Mouse (Mus musculus) limb, embryonic 12.5 days (tissue): ENCODE measurements around the gene Gm20683. TPM values are rescaled to one million over a fixed set of nuclear protein-coding genes. Genes with fewer than 3 reads are reported as not detected.
"Not testable (repeated sequence)": the region's sequence is repeated elsewhere in the genome, so short reads cannot be mapped to it uniquely, and the experiment has no call there.

Experiments
- ATAC-seq: fragments of 200-750 bp; cut with Nextera tagmentation; 2 replicates; pipeline ENCODE4 v1.8.0; 2017; ENCODE audit warnings: low read depth, moderate TSS enrichment; ENCODE audit not compliant: insufficient number of reproducible peaks, insufficient read depth, low FRiP score, low TSS enrichment
- H3K27ac ChIP-seq: fragments of 300-500 bp; sonication (generic); 2 replicates; pipeline ENCODE4 v1.5.1; 2016; ENCODE audit warnings: mild to moderate bottlenecking, moderate library complexity
- H3K27me3 ChIP-seq: fragments of 300-500 bp; sonication (generic); 2 replicates; pipeline ENCODE4 v1.6.1; 2016; ENCODE audit warnings: mild to moderate bottlenecking, moderate library complexity
- H3K36me3 ChIP-seq: fragments of 300-500 bp; sonication (generic); 2 replicates; pipeline ENCODE4 v1.6.1; 2016; ENCODE audit warnings: mild to moderate bottlenecking, moderate library complexity
- H3K4me1 ChIP-seq: fragments of 300-500 bp; sonication (generic); replicated peaks from 2 replicates; pipeline ENCODE4 v1.6.1; 2016
- H3K4me2 ChIP-seq: fragments of 300-500 bp; sonication (generic); 2 replicates; pipeline ENCODE4 v1.6.1; 2016; ENCODE audit warnings: mild to moderate bottlenecking, moderate library complexity
- H3K4me3 ChIP-seq: fragments of 300-500 bp; sonication (generic); replicated peaks from 2 replicates; pipeline ENCODE4 v1.5.1; 2016; ENCODE audit warnings: mild to moderate bottlenecking
- H3K9ac ChIP-seq: fragments of 300-500 bp; sonication (generic); replicated peaks from 2 replicates; pipeline ENCODE4 v1.6.1; 2016; ENCODE audit warnings: mild to moderate bottlenecking, moderate library complexity
- H3K9me3 ChIP-seq: fragments of 300-500 bp; sonication (generic); 2 replicates; pipeline ENCODE4 v1.6.1; 2016; ENCODE audit warnings: mild to moderate bottlenecking, moderate library complexity
- WGBS: fragments of 180-500 bp; shearing (Covaris S2); methylation state at CpG from one replicate; pipeline ENCODE4 v1.1.7; 2016; 5-methylcytosine and 5-hydroxymethylcytosine counted together
- polyA plus RNA-seq: library from polyadenylated mRNA; unstranded; fragments of >200 nt; fragmentation: Nextera tagmentation; extraction: Ambion mirVana; gene quantifications from 2 replicates; pipeline ENCODE4 v1.2.1, GENCODE M21; 2016

The Gm20683 gene
- polyA plus RNA-seq, 1 experiment from 2014 or later = 1.6 TPM

DNA sequence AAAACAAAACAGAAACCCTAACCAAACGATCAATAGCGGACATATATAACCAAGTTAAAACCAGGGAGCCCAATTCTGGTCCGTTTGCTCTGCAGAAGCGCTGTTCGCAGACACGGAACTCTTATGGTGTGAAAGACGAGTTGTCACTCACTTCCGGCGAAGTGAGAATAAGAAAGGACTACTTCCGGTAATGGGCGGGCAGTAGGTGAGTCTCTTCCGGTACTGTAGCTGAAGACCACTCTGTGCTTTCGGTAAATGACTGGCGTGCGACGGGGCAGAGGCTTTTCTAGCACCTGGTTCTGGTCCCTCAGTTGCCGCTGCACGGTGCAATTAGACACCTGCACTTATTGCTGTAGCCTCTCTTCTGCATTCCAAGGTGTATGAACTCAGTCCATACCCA is 18.1 kb downstream of the Gm20683 start, which contains the start of gene Wdr24:
Gene Wdr24 (plus strand): TSS at position 176 of the 400 bp plus-strand sequence.
- Histone ChIP-seq H3K27ac (0 out of 2 replicates have a peak within 1 kb of the TSS, but pooled peaks have one; percentile 20), H3K9ac (peak within 1 kb of the TSS; percentile 55), H3K4me2 (peak within 1 kb of the TSS; percentile 83), H3K36me3 (peaks cover 28% of the 10 kb centered on the region), H3K27me3 (peaks cover 38% of the 10 kb centered on the region), H3K4me1 (peaks cover 25% of the 10 kb centered on the region), H3K9me3 (no peaks in the 10 kb centered on the region), H3K4me3 (peak within 1 kb of the TSS; percentile 53)
- 0 out of 2 replicates have a peak, but pooled peaks have one; percentile 23 for ATAC-seq
- WGBS = under 1% methylated on average over 18 of the region's 18 CpGs

DNA sequence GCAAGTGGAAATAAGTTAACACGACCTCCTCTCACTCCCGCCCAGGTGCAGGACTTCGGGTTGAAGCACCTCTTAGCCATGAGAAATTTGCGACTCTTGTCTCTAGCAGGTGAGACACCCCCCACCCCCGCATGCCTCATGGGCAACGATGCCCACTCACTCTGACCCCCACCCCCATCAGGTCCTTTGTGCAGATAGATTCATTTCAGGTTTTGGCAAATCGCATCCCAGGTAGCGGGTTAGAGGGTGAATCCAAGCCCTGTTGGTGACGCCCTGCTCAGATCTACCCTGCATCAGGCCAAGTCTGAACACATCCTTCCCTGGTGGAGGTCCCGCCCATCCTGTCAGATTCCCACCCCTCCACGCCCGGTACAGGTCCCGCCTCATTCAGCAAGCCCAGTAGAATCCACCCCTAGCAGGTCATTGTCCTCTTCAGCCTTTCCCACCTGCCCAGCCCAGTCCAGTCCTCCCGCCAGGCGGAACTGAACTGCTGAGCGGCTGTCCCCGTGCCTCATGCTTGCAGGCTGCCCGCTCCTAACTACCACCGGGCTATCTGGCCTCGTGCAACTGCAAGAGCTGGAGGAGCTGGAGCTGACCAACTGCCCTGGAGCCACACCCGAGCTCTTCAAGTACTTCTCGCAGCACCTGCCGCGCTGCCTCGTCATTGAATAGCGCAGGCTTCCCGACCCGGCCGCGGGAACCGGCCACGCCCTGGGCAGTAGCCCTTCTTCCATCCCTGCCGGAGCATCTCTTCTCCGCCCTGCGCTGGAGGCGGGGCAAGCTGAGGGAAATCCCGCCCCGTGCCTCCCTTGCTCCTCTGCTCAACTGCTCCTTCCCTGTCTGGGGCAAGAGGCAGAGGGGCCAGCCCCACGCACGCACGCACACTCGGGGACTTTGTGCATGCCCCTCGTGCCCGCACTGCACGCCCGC is 22.4 kb downstream of the Gm20683 start:
- no peaks in the 10 kb centered on the region for H3K9me3 ChIP-seq
- H3K36me3 ChIP-seq = no peaks in the 10 kb centered on the region
- H3K27ac ChIP-seq = no peak overlapping the region
- H3K4me1 ChIP-seq = peaks cover 4% of the 10 kb centered on the region
- peak overlapping the region; percentile 14; the same call in 1 of the 2 replicates for H3K4me3 ChIP-seq
- H3K9ac ChIP-seq = no peak overlapping the region; the same call in 1 of the 2 replicates
- ATAC-seq = no peak
- peaks cover 72% of the 10 kb centered on the region for H3K27me3 ChIP-seq
- peak overlapping the region; percentile 28 for H3K4me2 ChIP-seq
- WGBS = 6% methylated on average over 46 of the region's 46 CpGs

DNA sequence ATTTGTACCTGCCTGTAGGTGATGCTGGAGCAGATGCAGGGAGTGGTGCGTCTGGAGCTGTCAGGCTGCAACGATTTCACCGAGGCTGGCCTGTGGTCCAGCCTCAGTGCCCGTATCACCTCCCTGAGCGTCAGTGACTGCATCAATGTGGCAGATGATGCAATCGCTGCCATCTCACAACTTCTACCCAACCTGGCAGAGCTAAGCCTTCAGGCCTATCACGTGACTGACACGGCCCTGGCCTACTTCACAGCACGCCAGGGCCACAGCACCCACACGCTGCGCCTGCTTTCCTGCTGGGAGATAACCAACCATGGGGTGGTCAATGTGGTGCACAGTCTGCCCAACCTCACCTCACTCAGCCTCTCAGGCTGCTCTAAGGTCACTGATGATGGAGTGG is 23.9 kb downstream of the Gm20683 start:
- Histone ChIP-seq H3K4me1 (no peaks in the 10 kb centered on the region; the same call in 1 of the 2 replicates), H3K4me3 (no peak overlapping the region), H3K36me3 (no peaks in the 10 kb centered on the region), H3K9me3 (no peaks in the 10 kb centered on the region), H3K4me2 (no peak overlapping the region), H3K9ac (no peak overlapping the region), H3K27me3 (peaks cover 84% of the 10 kb centered on the region), H3K27ac (no peak overlapping the region)
- no peak for ATAC-seq
- 80% methylated on average over 11 of the region's 11 CpGs for WGBS

- WGBS = 4% methylated on average over 20 of the region's 20 CpGs
Measured at GRCm38 (mm10) chr17:25813471-25813870, 28.1 kb downstream of the Gm20683 start.

GRCm38 (mm10) chr17:25810890-25811289 is 30.7 kb downstream of the Gm20683 start:
- no peak overlapping the region for H3K4me2 ChIP-seq
- no peak overlapping the region for H3K4me3 ChIP-seq
- no peak overlapping the region for H3K27ac ChIP-seq
- H3K4me1 ChIP-seq = peaks cover 8% of the 10 kb centered on the region
- no peaks in the 10 kb centered on the region for H3K36me3 ChIP-seq
- H3K27me3 ChIP-seq = peaks cover 83% of the 10 kb centered on the region
- no peak for ATAC-seq
- H3K9ac ChIP-seq = no peak overlapping the region
- WGBS = 72% methylated on average over 4 of the region's 4 CpGs
- H3K9me3 ChIP-seq = no peaks in the 10 kb centered on the region

More at GRCm38 (mm10) chr17:25813471-25813870, 28.1 kb downstream of the Gm20683 start:
- ATAC-seq = no peak; the same call in 1 of the 2 replicates
- peaks cover 88% of the 10 kb centered on the region for H3K27me3 ChIP-seq
- H3K4me2 ChIP-seq = no peak overlapping the region
- no peaks in the 10 kb centered on the region for H3K9me3 ChIP-seq
- H3K9ac ChIP-seq = no peak overlapping the region
- no peaks in the 10 kb centered on the region for H3K36me3 ChIP-seq
- no peak overlapping the region for H3K4me3 ChIP-seq
- peaks cover 8% of the 10 kb centered on the region for H3K4me1 ChIP-seq
- H3K27ac ChIP-seq = no peak overlapping the region

GRCm38 (mm10) chr17:25809606-25810340 is 31.8 kb downstream of the Gm20683 start:
- no peak; the same call in 1 of the 2 replicates for ATAC-seq
- 12% methylated on average over 25 of the region's 25 CpGs for WGBS
- peak overlapping the region; percentile 66 for H3K9ac ChIP-seq
- H3K4me1 ChIP-seq = peaks cover 8% of the 10 kb centered on the region
- peak overlapping the region; percentile 96 for H3K4me2 ChIP-seq
- peaks cover 81% of the 10 kb centered on the region for H3K27me3 ChIP-seq
- H3K36me3 ChIP-seq = no peaks in the 10 kb centered on the region
- no peaks in the 10 kb centered on the region for H3K9me3 ChIP-seq
- no peak overlapping the region for H3K27ac ChIP-seq
- H3K4me3 ChIP-seq = peak overlapping the region; percentile 71

DNA sequence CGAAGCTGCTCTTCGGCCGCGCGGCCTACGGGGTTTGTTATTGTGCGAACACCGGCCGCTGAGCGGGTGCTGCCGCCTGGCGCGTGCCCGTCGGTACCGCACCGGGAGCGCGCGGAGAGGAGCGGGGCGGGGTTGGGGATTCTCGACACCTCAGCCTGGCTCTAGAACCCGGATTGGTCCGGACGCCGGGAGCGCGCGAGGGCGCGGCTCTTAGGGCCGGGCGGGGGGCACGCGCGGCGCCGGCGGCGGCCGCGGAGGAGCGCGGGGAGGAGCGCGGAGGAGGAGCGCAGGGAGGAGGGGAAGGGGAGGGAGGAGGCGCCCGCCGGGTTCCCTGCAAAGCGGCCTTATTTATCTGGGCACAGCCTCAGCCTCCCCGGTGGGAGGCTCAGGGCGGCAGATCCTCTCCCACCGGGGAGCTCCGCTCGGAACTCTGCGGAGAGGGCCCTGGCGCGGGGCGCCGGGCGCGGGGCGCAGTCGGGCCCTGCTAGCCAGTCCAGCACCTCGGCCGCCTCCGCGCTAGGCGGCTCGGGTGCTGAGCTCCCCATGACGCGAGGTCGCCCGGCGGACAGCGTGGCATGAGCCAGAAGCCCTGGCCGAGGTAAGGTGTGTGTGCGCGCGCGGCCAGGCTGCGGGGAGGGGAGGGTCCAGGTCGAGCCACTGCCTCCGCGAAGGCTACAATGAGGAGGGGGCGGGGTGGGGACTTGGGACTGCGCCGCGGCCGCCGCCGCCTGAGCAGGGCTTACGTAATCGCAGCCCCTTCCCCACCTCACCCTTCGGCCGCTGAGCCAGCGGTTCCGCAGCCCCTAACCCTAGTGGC is 32.6 kb downstream of the Gm20683 start, which contains the start of gene Fbxl16:
Gene Fbxl16 (plus strand): TSS at position 297 of the 817 bp plus-strand sequence.
- peak; percentile 60 for ATAC-seq
- H3K9ac ChIP-seq = peak within 1 kb of the TSS; percentile 66
- no peaks in the 10 kb centered on the region for H3K36me3 ChIP-seq
- WGBS = under 1% methylated on average over 97 of the region's 100 CpGs
- H3K4me2 ChIP-seq = peak within 1 kb of the TSS; percentile 96
- peaks cover 8% of the 10 kb centered on the region for H3K4me1 ChIP-seq
- H3K27me3 ChIP-seq = peaks cover 79% of the 10 kb centered on the region
- H3K27ac ChIP-seq = no peak within 1 kb of the TSS
- peak within 1 kb of the TSS; percentile 71 for H3K4me3 ChIP-seq
- no peaks in the 10 kb centered on the region for H3K9me3 ChIP-seq

- H3K27ac ChIP-seq = no peak overlapping the region
- WGBS = 42% methylated on average over 5 of the region's 5 CpGs
- H3K4me3 ChIP-seq = peak overlapping the region; percentile 71; the same call in 1 of the 2 replicates
- H3K9ac ChIP-seq = 0 out of 2 replicates have a peak overlapping the region, but pooled peaks have one; percentile 66
- peak overlapping the region; percentile 96 for H3K4me2 ChIP-seq
- peaks cover 8% of the 10 kb centered on the region for H3K4me1 ChIP-seq
- H3K9me3 ChIP-seq = no peaks in the 10 kb centered on the region
- peaks cover 79% of the 10 kb centered on the region for H3K27me3 ChIP-seq
- ATAC-seq = no peak
- no peaks in the 10 kb centered on the region for H3K36me3 ChIP-seq
Measured at GRCm38 (mm10) chr17:25808028-25808427, 33.5 kb downstream of the Gm20683 start.

- not testable (repeated sequence) for H3K36me3 ChIP-seq, H3K27ac ChIP-seq, H3K9ac ChIP-seq, ATAC-seq, H3K9me3 ChIP-seq, H3K4me3 ChIP-seq, H3K4me2 ChIP-seq, H3K4me1 ChIP-seq
- peaks cover 79% of the 10 kb centered on the region for H3K27me3 ChIP-seq
- 47% methylated on average over 2 of the region's 2 CpGs for WGBS
Measured at GRCm38 (mm10) chr17:25807452-25807851, 34.1 kb downstream of the Gm20683 start.

DNA sequence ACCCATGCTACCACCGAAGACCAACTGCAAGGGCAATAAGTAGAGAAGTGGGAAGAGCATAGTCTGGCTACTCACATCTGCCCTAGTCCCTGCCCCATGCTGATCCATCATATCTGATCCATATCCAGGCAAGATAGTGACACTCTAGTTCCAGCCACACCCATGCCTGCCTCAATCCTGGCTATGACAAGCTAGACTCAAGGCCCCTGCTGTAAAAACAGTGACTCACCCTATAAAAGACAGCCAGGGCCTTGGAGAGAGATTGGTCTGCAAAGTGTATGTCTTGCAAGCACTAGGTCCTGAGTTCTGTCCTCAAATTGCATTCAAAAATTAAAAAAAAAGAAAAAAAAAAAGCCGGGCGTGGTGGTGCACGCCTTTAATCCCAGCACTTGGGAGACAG is 35.1 kb downstream of the Gm20683 start:
- Histone ChIP-seq H3K9ac (no peak overlapping the region), H3K27me3 (peaks cover 75% of the 10 kb centered on the region), H3K9me3 (no peaks in the 10 kb centered on the region), H3K4me2 (no peak overlapping the region), H3K27ac (no peak overlapping the region), H3K4me1 (peaks cover 8% of the 10 kb centered on the region), H3K36me3 (no peaks in the 10 kb centered on the region), H3K4me3 (no peak overlapping the region)
- WGBS = 74% methylated on average over 4 of the region's 4 CpGs
- no peak for ATAC-seq
